Mouse (Mus musculus) liver, embryonic 14 days (tissue): ENCODE data around the gene Tmem100. TPM values are rescaled to one million over a fixed set of nuclear protein-coding genes. Genes with fewer than 3 reads are reported as not detected.

ENCODE experiments used
- polyA plus RNA-seq: library from polyadenylated mRNA; depleted of rRNA; stranded (reverse); fragments of >200 nt; gene quantifications from 2 replicates; pipeline ENCODE4 v1.2.3, GENCODE M21; 2012; rRNA removed

The Tmem100 gene
- 0.12 and 0.20 TPM in 2 replicates for polyA plus RNA-seq

DNA sequence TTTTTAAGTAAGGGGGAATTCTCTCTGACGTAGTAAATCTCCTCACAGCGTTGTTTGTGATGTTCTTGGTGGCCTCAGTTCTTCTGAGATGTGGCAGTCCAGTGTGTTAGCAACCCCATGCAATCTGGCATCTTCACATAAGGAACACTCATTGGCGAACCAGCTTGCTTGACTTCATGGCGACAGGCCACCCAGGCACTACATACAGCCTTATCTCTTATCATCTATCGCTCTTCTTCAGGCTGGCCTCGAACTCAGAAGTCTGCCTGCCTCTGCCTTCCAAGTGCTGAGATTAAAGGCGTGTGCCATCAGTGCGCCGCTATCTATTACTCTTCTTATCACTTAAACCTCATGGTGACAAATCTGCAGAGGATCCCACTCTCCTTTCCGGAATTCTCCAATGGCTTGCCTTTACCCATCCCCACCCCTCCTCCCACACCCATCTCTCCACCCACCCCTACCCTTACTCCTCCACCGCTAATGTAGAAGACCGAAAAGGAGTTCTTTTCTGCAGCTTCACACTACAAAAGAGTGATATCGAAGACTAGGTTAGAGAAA is at the start of gene Tmem100:
Gene Tmem100 (plus strand): TSS at position 508 of the 558 bp plus-strand sequence.

DNA sequence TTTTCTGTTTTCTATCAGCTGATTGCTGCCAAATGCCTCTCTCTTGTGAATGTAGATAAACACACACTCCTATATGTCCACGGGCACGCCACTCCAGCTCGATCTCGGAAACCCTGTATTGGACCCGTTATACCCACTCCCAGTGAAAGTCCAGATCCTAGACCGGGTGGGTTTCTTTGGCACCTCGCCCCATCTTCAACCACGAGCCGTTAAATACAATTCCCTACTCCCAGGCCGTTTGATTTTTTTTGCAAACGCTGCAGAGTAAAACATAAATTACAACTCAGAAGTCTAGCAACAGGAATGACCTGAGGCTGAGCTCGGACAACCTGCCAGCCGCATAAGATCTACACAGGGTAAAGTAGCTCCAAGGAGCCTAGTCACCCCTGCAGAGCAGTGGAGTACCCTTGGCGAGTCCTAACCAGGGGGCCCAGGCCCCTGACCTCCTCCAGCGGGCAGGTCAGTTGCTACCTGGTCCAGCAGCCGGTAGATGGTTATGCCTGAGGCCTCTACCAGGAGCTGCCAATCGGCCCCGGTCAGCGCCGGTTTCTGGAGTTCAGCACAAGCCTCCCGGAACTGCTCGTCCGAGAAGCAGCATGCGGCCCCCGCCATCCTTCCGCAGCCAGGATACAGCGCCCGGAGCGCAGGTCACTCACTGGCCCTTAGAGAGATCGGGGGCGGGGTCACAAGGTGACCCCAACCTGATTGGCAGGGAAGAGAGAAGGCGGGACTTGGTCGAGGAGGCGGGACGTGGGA is 27.7 kb upstream of the Tmem100 start, which contains the start of gene Pctp:
Gene Pctp (minus strand): TSS at position 664 of the 756 bp plus-strand sequence.

Other genes starting within 250 kb of the Tmem100 start
- 4.8 and 5.4 TPM in 2 replicates for gene Pctp, start 27.5 kb upstream of the Tmem100 start, polyA plus RNA-seq
- 1.1 and 1.2 TPM in 2 replicates for gene Gm45716, start 157.3 kb downstream of the Tmem100 start, polyA plus RNA-seq
- gene Mmd, start 219.1 kb downstream of the Tmem100 start, polyA plus RNA-seq, result 4.5 and 5.6 TPM in 2 replicates